Mouse (Mus musculus) splenic B cell, adult 2 months (primary cell): ENCODE results near the gene Slc35f5.

ENCODE experiments used
- DNase-seq: peaks from one replicate; pipeline ENCODE4 v3.0.0-alpha.2; 2011; ENCODE audit warnings: low read depth, low spot score
- H3K27me3 ChIP-seq: 2 replicates; pipeline ENCODE4 v1.6.1; 2012; ENCODE audit warnings: mild to moderate bottlenecking, low read length, moderate library complexity, mixed read lengths; ENCODE audit not compliant: control insufficient read depth, poor library complexity, insufficient read depth, severe bottlenecking
- H3K36me3 ChIP-seq: 2 replicates; pipeline ENCODE4 v1.6.1; 2012; ENCODE audit warnings: mild to moderate bottlenecking, low read length, moderate library complexity, mixed read lengths; ENCODE audit not compliant: control insufficient read depth, poor library complexity, insufficient read depth, severe bottlenecking

Gene Slc35f5

DNA sequence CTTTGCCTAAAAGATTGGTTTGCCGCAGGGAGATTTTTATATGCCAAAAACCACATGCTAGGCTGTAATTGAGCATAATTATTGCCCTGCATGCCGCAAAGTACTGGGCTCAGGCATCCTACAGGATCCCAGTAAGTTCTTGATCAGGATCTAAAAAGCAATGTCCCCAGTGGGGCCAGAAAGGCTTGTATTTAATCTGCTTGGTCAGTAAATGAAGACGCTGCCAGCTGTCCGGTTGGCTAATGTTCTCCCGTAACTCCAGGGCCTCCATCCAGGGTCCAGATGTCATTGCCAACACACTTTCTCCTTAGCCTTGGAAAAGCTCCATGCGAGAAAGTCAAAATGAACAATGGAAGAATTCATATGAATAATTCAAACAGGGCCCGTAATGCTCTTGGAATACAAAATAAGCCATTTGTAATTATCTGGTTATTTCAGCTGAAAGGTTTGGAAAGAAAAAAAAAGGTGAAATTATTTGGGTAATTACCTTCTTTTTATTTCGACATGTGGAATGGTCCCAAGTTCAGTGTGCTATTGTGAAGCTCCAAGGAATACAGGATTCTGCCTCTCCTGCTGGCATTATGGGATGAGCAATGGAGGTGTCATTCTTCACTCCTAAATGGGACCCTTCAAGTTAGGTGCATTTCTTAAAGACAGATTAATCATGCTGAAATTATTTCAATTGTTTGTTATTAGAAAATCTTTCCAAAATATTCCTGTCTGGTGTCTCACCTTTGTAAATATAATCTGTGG is 79.3 kb downstream of the Slc35f5 start:
- no peak for DNase-seq
- H3K36me3 ChIP-seq, result no peaks in the 10 kb centered on the region
- no peaks in the 10 kb centered on the region for H3K27me3 ChIP-seq

DNA sequence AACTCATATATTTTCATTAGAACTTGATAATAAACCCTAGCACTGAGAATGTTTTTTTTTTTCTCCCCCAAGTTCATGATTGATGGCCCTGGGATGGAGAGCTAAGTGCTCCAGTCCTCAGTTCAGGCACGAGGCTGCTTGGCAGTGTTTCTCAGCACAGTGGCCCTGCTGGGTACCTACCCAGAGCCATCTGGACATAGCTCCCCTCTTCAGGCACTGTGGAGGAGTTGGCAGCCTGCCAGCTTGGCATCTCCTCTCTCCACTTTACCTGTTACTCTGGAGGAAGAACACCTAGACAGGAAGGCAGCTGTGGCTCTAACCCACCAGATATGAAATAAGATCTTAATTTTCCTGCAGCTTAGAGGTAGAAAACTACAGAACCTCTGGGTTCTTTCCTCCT is 83.2 kb downstream of the Slc35f5 start:
- DNase-seq, result no peak
- no peaks in the 10 kb centered on the region for H3K27me3 ChIP-seq
- no peaks in the 10 kb centered on the region for H3K36me3 ChIP-seq
